Mouse (Mus musculus) neural tube, embryonic 14.5 days (tissue): ENCODE results near the gene Lima1. TPM values are rescaled to one million over a fixed set of nuclear protein-coding genes. Genes with fewer than 3 reads are reported as not detected.
A peak's percentile ranks its signal among the peaks of the same experiment; 100 is the strongest.

Experiments
- ATAC-seq: fragments of 200-750 bp; cut with Nextera tagmentation; 2 replicates; pipeline ENCODE4 v1.8.0; 2017; ENCODE audit warnings: low read depth, mild to moderate bottlenecking, moderate TSS enrichment, moderate library complexity
- H3K27ac ChIP-seq: fragments of 300-500 bp; sonication (generic); 2 replicates; pipeline ENCODE4 v1.5.1; 2014; ENCODE audit warnings: low read depth, mild to moderate bottlenecking, control low read depth, low read length, moderate library complexity, mixed read lengths
- H3K27me3 ChIP-seq: fragments of 300-500 bp; sonication (generic); 2 replicates; pipeline ENCODE4 v1.6.1; 2014; ENCODE audit warnings: low read length; ENCODE audit not compliant: control insufficient read depth, insufficient read depth
- H3K36me3 ChIP-seq: fragments of 300-500 bp; sonication (generic); 2 replicates; pipeline ENCODE4 v1.6.1; 2014; ENCODE audit warnings: low read length, mixed read lengths; ENCODE audit not compliant: control insufficient read depth, insufficient read depth
- H3K4me1 ChIP-seq: fragments of 300-500 bp; sonication (generic); 2 replicates; pipeline ENCODE4 v1.6.1; 2014; ENCODE audit warnings: low read length; ENCODE audit not compliant: control insufficient read depth, insufficient read depth
- H3K4me2 ChIP-seq: fragments of 300-500 bp; sonication (generic); 2 replicates; pipeline ENCODE4 v1.6.1; 2014; ENCODE audit warnings: mild to moderate bottlenecking, low read depth, low read length, control low read depth
- H3K4me3 ChIP-seq: fragments of 300-500 bp; sonication (generic); 2 replicates; pipeline ENCODE4 v1.5.1; 2014; ENCODE audit warnings: low read depth, low read length, control low read depth, mixed read lengths
- H3K9ac ChIP-seq: fragments of 300-500 bp; sonication (generic); replicated peaks from 2 replicates; pipeline ENCODE4 v1.6.1; 2014; ENCODE audit warnings: low read depth, mild to moderate bottlenecking, control low read depth, low read length, mixed read lengths
- H3K9me3 ChIP-seq: fragments of 300-500 bp; sonication (generic); 2 replicates; pipeline ENCODE4 v1.6.1; 2016; ENCODE audit warnings: low read length; ENCODE audit not compliant: control insufficient read depth
- WGBS: fragments of 180-500 bp; shearing (Covaris S2); extraction: QIAGEN DNeasy Blood & Tissue Kit; methylation state at CpG from one replicate; pipeline ENCODE4 v1.1.7; 2014; 5-methylcytosine and 5-hydroxymethylcytosine counted together
- polyA plus RNA-seq: library from polyadenylated mRNA; unstranded; fragments of >200 nt; fragmentation: Nextera tagmentation; extraction: Ambion mirVana; gene quantifications from 2 replicates; pipeline ENCODE4 v1.2.1, GENCODE M21; 2014

The Lima1 gene
- polyA plus RNA-seq, 1 experiment from 2014 or later: 14.9 TPM

GRCm38 (mm10) chr15:99805673-99806072 lies 69.6 kb downstream of the Lima1 start:
- no peak overlapping the region for H3K9ac ChIP-seq
- H3K27ac ChIP-seq: no peak overlapping the region
- no peak for ATAC-seq
- peaks cover 30% of the 10 kb centered on the region for H3K4me1 ChIP-seq
- no peak overlapping the region for H3K4me3 ChIP-seq
- H3K36me3 ChIP-seq: peaks cover 6% of the 10 kb centered on the region; the same call in 1 of the 2 replicates
- no peaks in the 10 kb centered on the region for H3K27me3 ChIP-seq
- H3K9me3 ChIP-seq: no peaks in the 10 kb centered on the region
- no peak overlapping the region for H3K4me2 ChIP-seq
- 91% methylated on average over 4 of the region's 4 CpGs for WGBS

GRCm38 (mm10) chr15:99803186-99803644 lies 72.0 kb downstream of the Lima1 start:
- 30% methylated on average over 6 of the region's 6 CpGs for WGBS
- H3K27ac ChIP-seq: peak overlapping the region; percentile 39; the same call in 1 of the 2 replicates
- ATAC-seq: no peak
- H3K36me3 ChIP-seq: peaks cover 6% of the 10 kb centered on the region; the same call in 1 of the 2 replicates
- no peak overlapping the region for H3K4me2 ChIP-seq
- no peaks in the 10 kb centered on the region for H3K27me3 ChIP-seq
- peaks cover 29% of the 10 kb centered on the region for H3K4me1 ChIP-seq
- H3K9ac ChIP-seq: no peak overlapping the region
- no peak overlapping the region for H3K4me3 ChIP-seq
- no peaks in the 10 kb centered on the region for H3K9me3 ChIP-seq

DNA sequence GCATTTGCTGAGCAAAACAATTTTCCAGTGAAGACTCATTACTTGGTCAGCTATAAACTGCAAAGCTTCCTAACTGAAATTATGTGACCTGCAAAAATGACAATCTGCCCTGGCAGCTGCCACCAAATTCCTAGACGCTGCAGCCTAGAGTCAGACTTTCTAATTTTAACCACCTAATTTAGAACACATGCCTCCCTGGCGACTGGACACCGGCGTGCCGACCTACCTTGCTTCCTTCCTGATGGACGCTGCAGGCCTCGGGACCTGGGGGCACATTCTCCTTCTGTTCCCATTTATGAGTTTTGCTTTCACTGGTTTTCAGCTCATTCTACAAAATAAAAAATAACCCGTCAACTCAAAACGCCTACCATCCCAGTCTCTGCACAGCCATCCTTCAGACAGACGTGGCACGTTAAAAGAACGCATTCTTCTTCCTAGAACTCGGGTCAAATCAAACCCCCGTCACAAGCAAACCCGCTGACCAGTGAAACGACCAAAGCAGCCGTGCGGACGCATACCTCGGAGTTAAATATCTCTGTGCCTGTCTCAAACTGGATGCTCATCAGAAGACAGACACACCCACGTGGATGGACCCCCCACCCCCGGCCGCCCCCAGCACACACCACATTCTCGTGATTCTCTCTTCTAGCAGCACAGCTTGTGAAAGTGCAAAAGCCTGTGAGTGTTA lies 73.2 kb downstream of the Lima1 start:
- no peak overlapping the region for H3K9ac ChIP-seq
- no peaks in the 10 kb centered on the region for H3K27me3 ChIP-seq
- H3K27ac ChIP-seq: 0 out of 2 replicates have a peak overlapping the region, but pooled peaks have one; percentile 12
- ATAC-seq: no peak
- no peaks in the 10 kb centered on the region for H3K9me3 ChIP-seq
- no peak overlapping the region for H3K4me2 ChIP-seq
- H3K36me3 ChIP-seq: peaks cover 4% of the 10 kb centered on the region; the same call in 1 of the 2 replicates
- H3K4me3 ChIP-seq: no peak overlapping the region
- peaks cover 23% of the 10 kb centered on the region for H3K4me1 ChIP-seq
- WGBS: 35% methylated on average over 24 of the region's 24 CpGs

GRCm38 (mm10) chr15:99799706-99800105 lies 75.5 kb downstream of the Lima1 start:
- no peak overlapping the region for H3K4me2 ChIP-seq
- no peak overlapping the region for H3K4me3 ChIP-seq
- H3K27me3 ChIP-seq: no peaks in the 10 kb centered on the region
- no peaks in the 10 kb centered on the region; the same call in 1 of the 2 replicates for H3K36me3 ChIP-seq
- H3K9me3 ChIP-seq: no peaks in the 10 kb centered on the region
- no peak for ATAC-seq
- 81% methylated on average over 6 of the region's 6 CpGs for WGBS
- H3K4me1 ChIP-seq: peaks cover 23% of the 10 kb centered on the region
- peak overlapping the region; percentile 18 for H3K27ac ChIP-seq
- H3K9ac ChIP-seq: no peak overlapping the region

GRCm38 (mm10) chr15:99797898-99798297 lies 77.4 kb downstream of the Lima1 start:
- Histone ChIP-seq H3K4me1 (peaks cover 16% of the 10 kb centered on the region), H3K9me3 (no peaks in the 10 kb centered on the region), H3K9ac (no peak overlapping the region), H3K36me3 (no peaks in the 10 kb centered on the region), H3K4me2 (no peak overlapping the region), H3K27ac (peak overlapping the region; percentile 41; the same call in 1 of the 2 replicates), H3K4me3 (no peak overlapping the region), H3K27me3 (no peaks in the 10 kb centered on the region)
- 66% methylated on average over 5 of the region's 5 CpGs for WGBS
- ATAC-seq: no peak

GRCm38 (mm10) chr15:99796735-99797134 lies 78.5 kb downstream of the Lima1 start:
- H3K4me3 ChIP-seq: no peak overlapping the region
- H3K9ac ChIP-seq: no peak overlapping the region
- peaks cover 10% of the 10 kb centered on the region for H3K4me1 ChIP-seq
- no peaks in the 10 kb centered on the region for H3K9me3 ChIP-seq
- H3K36me3 ChIP-seq: no peaks in the 10 kb centered on the region
- H3K27me3 ChIP-seq: no peaks in the 10 kb centered on the region
- 27% methylated on average over 9 of the region's 9 CpGs for WGBS
- peak overlapping the region; percentile 67; the same call in 1 of the 2 replicates for H3K27ac ChIP-seq
- H3K4me2 ChIP-seq: no peak overlapping the region
- ATAC-seq: peak; percentile 81

DNA sequence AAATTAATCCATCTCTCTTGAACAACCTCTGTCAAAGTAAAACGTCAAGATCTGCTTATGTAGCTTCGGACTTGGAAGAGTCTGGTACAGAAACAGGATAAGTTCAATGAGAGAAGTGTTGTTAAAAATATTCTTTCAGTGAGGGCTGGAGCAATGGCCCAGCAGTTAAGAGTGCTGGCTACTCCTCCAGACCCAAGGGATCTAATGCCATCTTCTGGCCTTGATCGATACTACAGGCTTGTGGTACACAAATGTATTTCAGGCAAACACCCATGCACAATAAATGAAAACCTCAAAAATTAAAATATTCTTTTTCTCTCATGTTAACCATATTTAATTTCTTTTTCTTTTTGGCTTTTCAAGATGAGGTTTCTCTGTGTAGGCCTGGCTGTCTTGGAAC lies 79.2 kb downstream of the Lima1 start:
- Histone ChIP-seq H3K9ac (no peak overlapping the region), H3K4me2 (no peak overlapping the region), H3K27ac (peak overlapping the region; percentile 67; the same call in 1 of the 2 replicates), H3K36me3 (no peaks in the 10 kb centered on the region), H3K9me3 (no peaks in the 10 kb centered on the region), H3K27me3 (no peaks in the 10 kb centered on the region), H3K4me3 (no peak overlapping the region), H3K4me1 (peaks cover 10% of the 10 kb centered on the region; the same call in 1 of the 2 replicates)
- WGBS: 85% methylated on average over 3 of the region's 3 CpGs
- ATAC-seq: no peak

DNA sequence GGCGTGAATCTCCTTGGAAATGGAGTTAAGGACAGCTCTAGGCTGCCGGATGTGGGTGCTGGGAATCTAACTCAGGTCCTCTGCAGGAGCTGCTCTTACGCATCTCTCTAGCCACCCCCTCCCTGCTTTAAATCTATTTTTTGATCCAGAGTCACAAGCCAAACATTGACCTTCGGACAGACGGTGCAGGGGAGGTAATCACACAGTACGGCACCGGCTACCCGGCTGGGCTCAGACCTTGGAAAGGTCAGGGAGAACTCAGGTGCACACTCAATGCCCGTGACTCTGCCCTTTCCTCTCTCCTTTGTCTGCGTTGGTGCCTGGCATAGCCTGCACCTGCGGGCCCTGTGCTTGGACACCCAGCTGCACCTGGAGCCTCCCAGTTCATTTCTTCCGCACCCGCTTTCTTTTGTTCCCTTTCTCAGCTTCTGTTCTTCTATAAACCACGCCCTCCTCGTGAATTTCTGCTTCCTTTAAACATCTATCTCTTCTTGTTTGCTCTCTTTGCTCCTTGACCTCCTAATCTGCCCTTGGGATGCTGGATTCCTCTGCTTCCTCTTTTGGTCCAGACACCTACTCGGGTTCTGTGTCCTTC lies 82.9 kb downstream of the Lima1 start:
- no peak for ATAC-seq
- WGBS: 94% methylated on average over 16 of the region's 16 CpGs
- Histone ChIP-seq H3K9ac (no peak overlapping the region), H3K4me1 (peaks cover 8% of the 10 kb centered on the region; the same call in 1 of the 2 replicates), H3K27me3 (no peaks in the 10 kb centered on the region), H3K4me3 (no peak overlapping the region), H3K36me3 (no peaks in the 10 kb centered on the region), H3K27ac (no peak overlapping the region), H3K9me3 (no peaks in the 10 kb centered on the region), H3K4me2 (no peak overlapping the region)

DNA sequence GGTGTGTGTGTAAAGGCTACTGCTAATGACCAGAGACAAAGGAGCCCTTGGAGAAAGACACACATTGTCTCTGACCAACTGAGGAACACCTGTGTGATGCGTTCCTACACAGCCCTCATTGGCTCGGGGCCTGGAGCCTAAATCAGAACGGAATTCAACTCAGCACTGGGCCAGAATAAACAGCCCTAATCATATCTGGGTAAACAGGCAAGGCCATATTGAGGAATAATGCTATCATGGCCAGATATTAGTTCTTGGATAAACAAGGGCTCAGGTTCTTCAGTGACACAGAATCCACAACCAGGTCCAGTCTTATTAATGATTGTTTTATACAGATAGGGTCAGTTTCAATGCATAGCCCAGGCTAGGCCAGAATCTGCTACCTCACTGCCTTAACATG lies 84.3 kb downstream of the Lima1 start:
- Histone ChIP-seq H3K4me3 (no peak overlapping the region), H3K9ac (no peak overlapping the region), H3K9me3 (no peaks in the 10 kb centered on the region), H3K4me2 (no peak overlapping the region), H3K27ac (no peak overlapping the region), H3K27me3 (no peaks in the 10 kb centered on the region), H3K36me3 (no peaks in the 10 kb centered on the region), H3K4me1 (peaks cover 4% of the 10 kb centered on the region; the same call in 1 of the 2 replicates)
- 80% methylated on average over 3 of the region's 3 CpGs for WGBS
- ATAC-seq: no peak
